Mouse (Mus musculus) embryonic fibroblast, embryonic 13.5 days (primary cell): Measurements from ENCODE around the gene Zfp566.

Source experiments
- CTCF ChIP-seq: IDR thresholded peaks from 2 replicates; pipeline ENCODE4 v1.5.1; 2011; ENCODE audit warnings: mild to moderate bottlenecking, control low read depth, low read length, moderate library complexity, borderline replicate concordance; ENCODE audit not compliant: insufficient read depth
- POLR2A ChIP-seq: IDR thresholded peaks from 2 replicates; pipeline ENCODE4 v1.6.1; 2011; ENCODE audit warnings: low read depth, mild to moderate bottlenecking, control low read depth, low read length, moderate library complexity

- TF ChIP-seq CTCF (no peak), POLR2A (no peak)
These were observed 56.0 kb downstream of the Zfp566 start for GRCm38 (mm10) chr7:30034331-30034730.
